Comparison of ENCODE assay signal across 9 mouse cellular contexts in genomic region chr4:141561331-141561919, GRCm38 (mm10). TPM values are rescaled to one million over a fixed set of nuclear protein-coding genes. Genes with fewer than 3 reads are reported as not detected.
DNase-seq lines count a peak whose midpoint lies in the region; ATAC-seq and TF ChIP-seq lines count a peak whose summit lies in the region.
"Not testable (repeated sequence)": the region's sequence is repeated elsewhere in the genome, so short reads cannot be mapped to it uniquely, and the experiment has no call there.
"Had no signal": no experiment of that assay in that cellular context is flagged by ENCODE, and none has a peak within 500 bp of the region (broad histone marks: within the 10 kb centered on the region; RNA-seq: fewer than 3 reads in every experiment).

No protein-coding gene starts in this region.

- not testable (repeated sequence) for H3K79me2 ChIP-seq in heart, adult 2 months (replicated peaks; ENCODE audit: control insufficient read depth, insufficient read depth, low read length)

- not testable (repeated sequence) for TF ChIP-seq POLR2A in heart, adult 2 months (IDR thresholded peaks at IDR 0.05; ENCODE audit: insufficient read depth, low read depth, low read length)

- not testable (repeated sequence) for H3K27ac ChIP-seq in heart, adult 2 months; left cerebral cortex, adult 2 months; stomach, postnatal 0 days (replicated peaks)
- peak overlapping the region; percentile 69; the same call in 1 of the 2 replicates for H3K27ac ChIP-seq in kidney, embryonic 15.5 days

- not testable (repeated sequence) for H3K9ac ChIP-seq in heart, adult 2 months (ENCODE audit: low read depth, low read length); kidney, embryonic 15.5 days; stomach, postnatal 0 days (ENCODE audit: low read length)

- not testable (repeated sequence) for H3K4me3 ChIP-seq in heart, adult 2 months; kidney, embryonic 15.5 days (replicated peaks); left cerebral cortex, adult 2 months; stomach, postnatal 0 days (ENCODE audit: low read depth, low read length)

- ATAC-seq in kidney, embryonic 15.5 days (replicated peaks; ENCODE audit: low FRiP score); stomach, postnatal 0 days (ENCODE audit: low FRiP score, low TSS enrichment): not testable (repeated sequence)

- not testable (repeated sequence) for H3K27me3 ChIP-seq in heart, adult 2 months (ENCODE audit: control insufficient read depth, insufficient read depth, low read length); kidney, embryonic 15.5 days; stomach, postnatal 0 days (ENCODE audit: control insufficient read depth, insufficient read depth, low read length)

- H3K36me3 ChIP-seq in heart, adult 2 months (ENCODE audit: control insufficient read depth, insufficient read depth, low read length); kidney, embryonic 15.5 days; stomach, postnatal 0 days (ENCODE audit: control insufficient read depth, insufficient read depth, low read length): not testable (repeated sequence)

- intact Hi-C loops in heart, adult 2 months (cut with DNase I): loop anchor here (2.0 to 5.0 kb wide), 2 partner anchors 74 to 157 kb away; no protein-coding TSS in a partner anchor
- intact Hi-C loops in left cerebral cortex, adult 2 months (cut with DNase I): loop anchor here (2.0 kb wide), 1 partner anchor 155 kb away; no protein-coding TSS in a partner anchor

- peaks cover 20% of the 10 kb centered on the region for H3K4me1 ChIP-seq in heart, adult 2 months (ENCODE audit: control insufficient read depth, insufficient read depth, low read length)
- H3K4me1 ChIP-seq in kidney, embryonic 15.5 days: peaks cover 33% of the 10 kb centered on the region
- not testable (repeated sequence) for H3K4me1 ChIP-seq in stomach, postnatal 0 days (replicated peaks; ENCODE audit: control insufficient read depth, insufficient read depth)

- TF ChIP-seq CTCF in heart, adult 2 months (IDR thresholded peaks at IDR 0.05): peak; percentile 53
- TF ChIP-seq CTCF in left cerebral cortex, adult 2 months (IDR thresholded peaks at IDR 0.05): peak; percentile 33
- TF ChIP-seq CTCF in stomach, postnatal 0 days (IDR thresholded peaks at IDR 0.05; ENCODE audit: low read depth): peak; percentile 37

- not testable (repeated sequence) for H3K4me2 ChIP-seq in kidney, embryonic 15.5 days; stomach, postnatal 0 days (replicated peaks; ENCODE audit: low read depth)

- DNase-seq in ES-CJ7 (ENCODE audit: low read depth, low spot score) (peak; percentile 81), NIH3T3 (ENCODE audit: low read depth) (peak; percentile 47)
- peak; percentile 23 for DNase-seq in cerebellum, adult 9-10 months
- not testable (repeated sequence) for DNase-seq in heart, adult 2 months; left cerebral cortex, adult 2 months (ENCODE audit: extremely low spot score in 1 of 2, low spot score in 2 of 2); stomach, postnatal 0 days (ENCODE audit: low spot score)

- not testable (repeated sequence) for H3K9me3 ChIP-seq in kidney, embryonic 15.5 days (replicated peaks); stomach, postnatal 0 days (ENCODE audit: control insufficient read depth, low read length)

- 90% methylated on average over 5 of the region's 5 CpGs for WGBS in heart, adult 2 months
- 77% methylated on average over 5 of the region's 5 CpGs for WGBS in kidney, embryonic 15.5 days
- 69% methylated on average over 5 of the region's 5 CpGs for WGBS in stomach, postnatal 0 days

- TF ChIP-seq EP300 in heart, adult 2 months (IDR thresholded peaks at IDR 0.05; ENCODE audit: insufficient read depth, low read depth, low read length); stomach, postnatal 0 days (optimal IDR thresholded peaks at IDR 0.05): not testable (repeated sequence)

RNA-seq across cellular contexts. Expression of gene Spen, which starts 23.0 kb away (rescaled TPM):
- 10 to 100 TPM; 28.0 to 28.9 TPM for total RNA-seq in heart, adult 2 months (2021)
- polyA plus RNA-seq in heart, adult 2 months (2012; rRNA removed): 10.7 and 11.5 TPM in 2 replicates
- 10.3 and 11.1 TPM in 2 replicates for polyA plus RNA-seq in kidney, embryonic 15.5 days (2015; fragmentation: Nextera tagmentation; extraction: Ambion mirVana)
- 10 to 100 TPM; 68.0 to 73.2 TPM for total RNA-seq in left cerebral cortex, adult 2 months (2021)
- polyA plus RNA-seq in stomach, postnatal 0 days (2015; fragmentation: Nextera tagmentation; extraction: Ambion mirVana): 2.9 and 3.2 TPM in 2 replicates

RNA-seq across cellular contexts. Expression of gene Fblim1, which starts 44.5 kb away (rescaled TPM):
- total RNA-seq in heart, adult 2 months (2021): 100 to 1,000 TPM; 236 to 263 TPM
- polyA plus RNA-seq in heart, adult 2 months (2012; rRNA removed): 297 and 303 TPM in 2 replicates
- 71.4 and 81.3 TPM in 2 replicates for polyA plus RNA-seq in kidney, embryonic 15.5 days (2015; fragmentation: Nextera tagmentation; extraction: Ambion mirVana)
- total RNA-seq in left cerebral cortex, adult 2 months (2021): 1 to 10 TPM in 1 of 2 experiments, under 1 TPM in 1; 0.75 to 1.1 TPM
- polyA plus RNA-seq in stomach, postnatal 0 days (2015; fragmentation: Nextera tagmentation; extraction: Ambion mirVana): 45.1 and 49.2 TPM in 2 replicates
- total RNA-seq: common myeloid progenitor, adult 5-6 weeks had no signal

RNA-seq across cellular contexts. Expression of gene Tmem82, which starts 57.0 kb away (rescaled TPM):
- 10 to 100 TPM; 16.5 to 20.2 TPM for total RNA-seq in heart, adult 2 months (2021)
- polyA plus RNA-seq in heart, adult 2 months (2012; rRNA removed): 35.5 and 36.6 TPM in 2 replicates
- 2.7 and 3.1 TPM in 2 replicates for polyA plus RNA-seq in kidney, embryonic 15.5 days (2015; fragmentation: Nextera tagmentation; extraction: Ambion mirVana)
- 1 to 10 TPM in 1 of 2 experiments, under 1 TPM in 1; 0.30 to 1.1 TPM for total RNA-seq in left cerebral cortex, adult 2 months (2021)
- polyA plus RNA-seq in stomach, postnatal 0 days (2015; fragmentation: Nextera tagmentation; extraction: Ambion mirVana): 2.2 and 2.3 TPM in 2 replicates
- polyA plus RNA-seq: forebrain, embryonic 14.5 days had no signal
